Mouse (Mus musculus): ENCODE measurements around the gene Ttll8.

Ttll8 gene

DNA sequence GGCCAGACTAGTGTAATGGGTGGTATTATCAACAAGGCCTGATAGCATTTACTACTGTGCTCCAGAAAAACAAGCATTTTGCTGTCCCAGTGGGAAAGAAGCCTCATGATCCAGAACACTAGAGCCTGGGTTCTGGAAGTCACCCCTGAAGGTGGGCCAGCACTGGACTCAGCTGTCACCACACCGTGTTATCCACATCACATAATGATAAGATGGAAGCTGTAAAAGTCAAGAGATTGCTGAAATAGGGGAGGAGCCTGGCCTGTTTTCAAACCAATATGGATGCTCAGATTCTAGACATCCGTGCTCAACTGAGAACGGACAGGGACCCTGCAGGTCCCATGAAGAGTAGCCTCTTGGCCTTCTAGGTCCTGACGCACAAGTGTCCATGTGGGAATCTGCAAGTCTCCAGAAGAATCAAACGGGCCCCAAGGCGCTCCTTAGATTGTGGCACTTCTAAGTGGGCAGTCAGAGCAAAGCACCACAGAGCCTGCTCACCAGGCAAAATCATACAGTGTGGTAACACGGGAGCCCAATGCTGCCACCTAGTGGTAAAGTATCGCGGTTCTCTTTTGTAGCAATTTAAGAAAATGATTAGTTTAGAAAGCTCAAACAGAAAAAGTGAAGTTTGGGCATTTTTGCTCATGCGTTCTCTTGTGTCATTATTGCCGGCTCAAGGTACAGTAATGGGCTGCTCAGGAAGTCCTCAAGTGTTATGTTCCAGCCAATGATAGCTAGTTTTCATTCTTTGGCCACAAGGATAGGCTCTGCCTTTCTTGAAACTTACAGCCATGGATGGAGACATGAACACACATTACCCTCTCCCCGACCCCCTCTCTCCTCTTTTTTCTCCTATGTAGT is 32.9 kb downstream of the Ttll8 start:
- peak in 1 of 2 experiments; percentile 57 for DNase-seq (ENCODE audit: low spot score in 2 of 2)

DNA sequence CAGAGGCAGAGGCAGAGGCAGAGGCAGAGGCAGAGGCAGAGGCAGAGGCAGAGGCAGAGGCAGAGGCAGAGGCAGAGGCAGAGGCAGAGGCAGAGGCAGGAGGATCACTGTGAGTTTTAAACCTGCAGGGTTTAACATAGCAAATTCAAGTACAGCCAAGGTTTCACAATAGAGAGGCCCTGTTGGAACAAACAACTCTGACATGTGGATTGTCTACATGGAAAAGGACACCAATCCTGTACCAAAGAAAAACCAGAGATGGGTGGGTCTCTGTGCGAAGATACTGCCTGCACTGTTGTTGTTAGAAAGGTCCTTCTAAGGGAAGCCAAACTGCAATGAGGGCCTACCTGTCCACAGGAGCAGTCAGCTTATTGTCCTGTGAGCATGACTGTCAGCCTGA is 34.2 kb downstream of the Ttll8 start:
- no peak for DNase-seq (ENCODE audit: low spot score in 2 of 2)

DNA sequence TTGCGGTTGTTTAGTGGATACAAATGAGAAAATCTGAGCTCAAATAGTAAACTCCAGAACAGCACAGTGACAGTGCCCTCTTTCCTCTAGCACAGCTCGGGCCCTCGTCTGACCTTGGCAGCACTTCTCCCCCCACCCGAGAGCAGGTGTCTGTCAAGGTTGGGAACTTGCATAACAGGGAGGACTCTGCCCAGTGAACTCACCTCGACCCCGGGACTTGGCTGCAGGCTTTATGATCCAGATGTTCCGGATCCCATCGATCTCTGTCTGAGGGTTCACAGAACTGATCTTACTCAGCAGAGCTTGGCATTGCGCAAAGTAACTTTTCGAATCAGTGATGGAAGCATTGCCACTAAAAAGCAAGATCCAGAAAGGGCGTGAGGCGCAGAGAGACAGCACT is 34.9 kb downstream of the Ttll8 start:
- DNase-seq (ENCODE audit: low spot score in 2 of 2), result no peak

DNA sequence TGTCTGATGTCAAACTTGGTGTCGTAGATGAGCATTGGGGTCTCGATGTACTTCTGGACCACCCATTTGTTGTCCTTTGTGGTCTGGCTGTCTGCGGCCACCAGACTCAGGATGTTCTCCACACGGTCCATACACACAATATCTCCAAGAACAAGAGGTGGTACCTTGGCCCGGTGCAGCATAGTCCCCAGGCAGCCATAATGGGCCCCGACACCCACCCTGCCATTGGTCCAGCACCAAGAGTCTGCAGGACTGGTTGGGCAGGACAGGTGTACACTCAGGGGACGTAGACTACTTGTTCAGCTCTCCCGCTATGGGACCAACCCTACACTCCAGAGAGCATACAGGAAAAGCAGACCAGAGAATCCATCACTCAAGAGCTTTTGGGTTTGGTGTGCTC is 37.1 kb downstream of the Ttll8 start:
- DNase-seq (ENCODE audit: low spot score in 2 of 2), result no peak

DNA sequence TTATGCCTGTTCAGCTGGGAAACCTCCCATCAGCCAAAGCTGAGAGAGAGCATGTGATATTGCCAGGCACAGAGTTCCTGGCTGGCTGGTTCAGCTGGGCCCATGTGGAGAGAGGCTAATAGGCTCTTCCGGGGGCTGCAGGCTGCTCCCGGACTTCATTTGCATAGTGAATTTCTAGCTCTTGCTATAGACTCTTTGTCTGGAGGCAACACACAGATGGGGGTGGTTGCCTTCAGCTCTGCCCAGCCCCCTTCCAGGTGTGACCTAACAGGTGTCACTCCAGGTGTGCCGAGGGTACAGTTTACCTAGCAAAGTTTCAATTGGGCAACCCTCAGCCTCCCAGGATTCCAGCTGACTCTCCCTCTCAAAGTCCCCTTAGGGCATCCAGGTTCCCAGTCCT is 37.9 kb downstream of the Ttll8 start:
- no peak for DNase-seq (ENCODE audit: low spot score in 2 of 2)

DNA sequence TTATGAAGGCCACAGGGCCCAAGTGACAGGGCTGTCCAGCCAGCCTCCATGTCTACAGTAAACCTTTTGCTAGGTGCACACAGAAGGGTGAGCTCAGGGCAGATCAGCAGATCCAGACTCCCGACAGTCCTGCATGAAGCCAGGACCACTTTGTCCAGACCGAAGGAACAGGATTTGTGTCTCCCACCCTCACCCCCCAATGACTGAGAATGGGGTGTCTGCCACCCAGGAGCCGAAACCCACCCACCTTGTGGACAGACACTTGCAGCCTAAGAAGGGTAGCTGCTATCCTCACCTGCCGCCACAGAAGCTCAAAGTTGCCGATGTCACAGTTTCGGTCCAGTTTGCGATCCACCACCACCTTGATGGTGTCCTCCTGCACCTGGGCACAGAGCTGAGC is 39.2 kb downstream of the Ttll8 start:
- no peak for DNase-seq (ENCODE audit: low spot score in 2 of 2)

DNA sequence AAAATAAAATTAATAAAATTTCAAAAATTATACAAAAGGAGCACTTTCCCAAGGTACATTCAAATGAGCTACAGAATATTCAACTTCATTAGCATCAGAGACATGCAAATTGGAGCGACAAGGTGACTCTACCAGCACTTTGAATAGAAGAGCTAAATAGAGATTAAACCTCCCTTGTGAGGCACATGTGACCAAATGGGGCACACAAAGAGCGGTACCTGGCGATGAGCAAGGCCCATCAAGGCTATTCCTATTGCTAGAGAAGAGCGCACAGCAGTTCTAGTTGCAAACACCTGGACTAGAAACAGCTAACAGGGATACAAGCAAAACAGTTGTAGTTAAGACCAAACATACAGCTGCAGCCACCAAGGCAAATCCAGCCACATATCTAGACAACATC is 47.9 kb downstream of the Ttll8 start:
- DNase-seq (ENCODE audit: low spot score in 2 of 2), result no peak

DNA sequence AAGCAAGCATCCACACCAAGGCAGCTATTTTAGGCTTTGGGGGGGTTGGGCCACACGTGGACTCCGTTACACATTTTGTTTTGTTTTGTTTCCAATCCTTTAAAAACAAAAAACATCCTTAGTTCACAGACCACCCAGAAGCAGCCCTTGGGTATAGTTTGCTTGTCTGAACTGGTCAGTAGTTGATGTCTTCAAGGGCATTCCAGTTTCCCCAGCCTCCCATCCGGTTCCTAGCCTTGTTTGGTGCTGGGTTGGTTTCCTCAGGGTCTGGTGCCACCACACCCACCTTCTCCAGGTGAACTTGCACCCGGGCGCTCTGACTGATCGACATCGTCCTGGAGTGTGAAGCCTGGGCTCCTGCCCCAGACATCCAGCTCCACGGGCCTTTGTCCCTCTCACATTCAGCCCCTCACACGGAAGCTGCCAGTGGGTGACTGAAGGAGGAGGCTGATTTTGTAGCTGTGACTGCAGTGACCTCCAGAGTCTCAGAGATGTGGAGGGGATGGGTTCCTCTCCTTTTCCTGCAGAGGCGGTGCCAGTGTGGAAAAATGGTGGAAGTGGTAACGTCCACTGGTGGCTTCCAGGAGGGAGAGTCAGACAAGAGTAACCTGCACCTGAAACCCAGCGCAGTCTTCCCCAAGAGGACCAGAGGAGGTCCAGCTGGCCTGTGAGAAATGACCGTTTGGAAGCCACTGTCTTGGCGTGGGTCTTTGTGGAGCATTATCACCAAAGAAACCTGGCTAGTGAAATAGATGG is 50.0 kb downstream of the Ttll8 start:
- no peak for DNase-seq (ENCODE audit: low spot score in 2 of 2)

DNA sequence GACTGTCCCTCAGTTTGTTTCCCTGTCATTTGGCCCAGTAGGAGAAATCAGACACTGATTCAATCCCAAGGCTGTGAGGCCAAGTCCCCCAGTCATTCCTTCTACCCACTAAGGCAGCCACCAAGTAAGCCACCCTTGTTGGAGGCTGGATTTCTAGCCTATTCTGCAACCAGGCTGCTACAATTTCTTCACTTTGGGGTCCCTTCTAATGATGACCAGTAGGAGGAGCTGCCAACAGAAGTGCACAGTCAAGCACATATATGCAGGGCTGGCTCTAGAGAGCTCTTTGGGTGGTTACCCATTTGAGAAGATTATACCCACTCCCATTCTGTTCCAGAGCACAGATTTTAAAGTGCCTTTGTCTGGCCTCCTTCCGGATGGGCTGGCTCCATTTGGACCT is 51.1 kb downstream of the Ttll8 start:
- no peak for DNase-seq (ENCODE audit: low spot score in 2 of 2)

DNA sequence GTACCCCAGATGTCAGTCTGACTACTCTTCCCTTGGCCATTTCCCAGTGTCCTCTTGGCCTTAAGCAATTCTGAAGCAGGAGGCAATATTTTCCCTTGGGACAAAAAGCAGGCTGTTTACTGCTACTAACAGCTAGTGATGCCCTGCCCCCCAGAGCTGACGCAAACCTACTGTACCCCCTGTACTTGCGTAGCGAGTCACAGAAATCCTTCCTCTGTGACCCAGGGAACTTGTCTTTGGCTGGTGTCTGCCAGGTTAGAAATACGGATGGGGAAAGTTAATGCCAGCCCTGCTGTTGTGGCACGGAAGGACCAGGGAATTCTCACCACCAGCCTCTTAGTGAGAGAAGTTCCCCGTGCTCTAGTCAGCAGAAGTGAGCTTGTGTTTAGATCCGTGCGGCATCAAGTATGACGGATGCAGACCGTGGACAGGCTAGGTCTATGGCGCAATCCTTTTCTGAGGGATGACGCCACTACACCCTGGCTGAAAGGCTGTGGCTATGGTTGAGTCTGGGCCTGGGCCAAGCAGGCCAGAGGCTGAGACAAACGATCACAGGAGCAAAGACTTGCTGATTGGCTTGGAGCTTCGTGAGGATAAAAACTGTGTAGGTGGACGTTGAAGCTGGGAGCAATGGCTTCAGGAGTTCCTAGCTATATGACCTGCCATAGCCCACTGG is 51.9 kb downstream of the Ttll8 start:
- DNase-seq (ENCODE audit: low spot score in 2 of 2), result no peak

DNA sequence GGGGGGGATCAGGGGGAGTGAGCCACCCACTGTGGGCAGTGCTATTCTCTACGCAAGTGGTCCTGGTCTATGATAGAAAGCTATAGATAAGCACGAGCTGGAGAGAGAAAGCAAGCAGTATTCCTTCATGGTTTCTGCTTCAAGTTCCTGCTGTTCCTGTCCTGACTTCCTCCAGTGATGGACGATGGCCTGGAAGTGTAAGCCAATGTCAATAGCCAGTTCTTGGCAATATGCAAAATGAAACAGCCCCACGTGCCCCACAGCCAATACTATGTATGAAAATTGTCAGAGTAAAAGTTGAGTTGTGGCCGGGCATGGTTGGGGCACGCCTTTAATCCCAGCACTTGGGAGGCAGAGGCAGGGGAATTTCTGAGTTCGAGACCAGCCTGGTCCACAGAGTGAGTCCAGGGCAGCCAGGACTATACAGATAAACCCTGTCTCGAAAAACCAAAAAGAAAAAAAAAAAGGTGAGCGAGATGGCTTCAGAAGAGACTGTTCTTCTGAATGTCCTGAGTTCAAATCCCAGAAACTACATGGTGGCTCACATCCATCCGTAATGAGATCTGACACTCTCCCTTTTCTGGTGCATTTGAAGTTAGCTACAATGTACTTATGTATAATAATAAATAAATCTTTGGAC is 57.8 kb downstream of the Ttll8 start:
- no peak for DNase-seq (ENCODE audit: low spot score in 2 of 2)

DNA sequence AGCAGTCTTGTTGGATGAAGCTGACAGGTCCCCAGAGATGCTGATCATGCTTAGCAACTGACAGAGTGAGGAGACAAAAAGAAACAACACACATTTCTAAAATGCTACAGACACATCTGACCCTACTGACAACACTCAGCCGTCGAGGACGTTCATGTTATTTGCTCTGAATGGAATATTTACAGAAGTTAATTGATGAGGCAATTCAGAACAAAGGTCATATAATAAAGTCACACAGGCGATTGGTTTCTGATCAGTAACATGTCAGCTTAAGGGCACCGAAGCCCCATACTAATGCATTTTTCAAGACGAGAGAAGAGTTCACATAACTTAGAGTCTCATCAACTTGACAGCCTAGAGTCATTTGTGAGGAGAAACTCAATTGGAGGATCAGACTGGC is 58.3 kb downstream of the Ttll8 start:
- no peak for DNase-seq (ENCODE audit: low spot score in 2 of 2)

DNA sequence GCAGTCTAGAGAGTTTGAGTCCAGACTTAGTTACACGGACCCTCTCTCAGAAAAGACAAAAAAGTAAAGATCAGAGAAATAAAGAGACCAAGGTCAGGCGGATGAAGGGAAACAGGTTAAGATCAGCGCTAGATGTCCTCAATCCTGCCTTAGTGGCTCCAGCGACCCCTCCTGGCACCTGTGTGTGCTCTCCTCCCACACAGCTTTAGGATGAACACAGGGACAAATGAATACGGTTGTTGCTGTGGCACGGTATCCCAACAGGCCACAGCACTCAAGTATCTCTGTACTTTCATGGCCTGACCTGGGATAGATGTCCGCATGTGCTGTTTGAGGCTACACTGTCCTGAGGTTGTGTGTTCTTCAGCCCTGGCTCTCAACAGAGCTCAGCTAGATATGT is 59.1 kb downstream of the Ttll8 start:
- no peak for DNase-seq (ENCODE audit: low spot score in 2 of 2)

DNA sequence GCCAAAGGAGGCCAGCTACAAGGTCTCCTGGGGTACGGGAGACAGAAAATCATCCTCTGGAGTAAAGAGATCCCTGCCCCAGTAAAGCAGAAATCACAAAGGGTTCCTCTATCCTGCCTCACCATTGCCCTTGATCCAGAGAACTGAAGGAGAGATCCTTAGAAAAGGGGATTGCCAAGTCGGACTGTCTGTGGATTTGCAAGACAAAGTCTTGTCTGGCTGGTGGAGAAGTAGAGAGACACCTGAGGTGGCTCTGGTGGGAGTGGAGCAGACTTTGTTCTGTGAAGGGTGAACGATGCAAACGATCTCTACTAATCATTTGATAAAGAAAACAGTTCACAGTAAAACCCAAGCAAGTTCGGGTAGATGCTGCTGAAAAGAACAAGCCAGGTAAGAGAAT is 61.3 kb downstream of the Ttll8 start:
- no peak for DNase-seq (ENCODE audit: low spot score in 2 of 2)

DNA sequence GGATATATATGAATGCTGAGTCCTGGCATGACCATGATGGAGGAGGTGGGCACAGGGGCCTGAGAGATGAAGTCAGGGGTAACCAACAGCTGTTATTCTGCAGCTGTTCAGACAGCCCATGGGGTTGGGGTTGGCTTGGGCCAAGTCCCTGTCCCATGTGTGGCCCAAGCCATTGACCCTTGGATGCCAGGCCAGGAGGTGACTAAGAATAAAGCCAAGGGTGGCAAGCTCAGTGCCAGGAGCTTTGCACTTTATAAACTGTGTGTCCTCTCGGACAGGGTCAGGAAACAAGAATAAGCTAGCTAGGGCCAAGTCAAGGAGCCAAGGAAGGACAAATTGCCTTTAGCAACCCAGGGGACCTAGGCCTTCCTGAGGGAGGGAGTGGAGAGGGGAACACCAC is 62.0 kb downstream of the Ttll8 start:
- DNase-seq (ENCODE audit: low spot score in 2 of 2), result no peak

DNA sequence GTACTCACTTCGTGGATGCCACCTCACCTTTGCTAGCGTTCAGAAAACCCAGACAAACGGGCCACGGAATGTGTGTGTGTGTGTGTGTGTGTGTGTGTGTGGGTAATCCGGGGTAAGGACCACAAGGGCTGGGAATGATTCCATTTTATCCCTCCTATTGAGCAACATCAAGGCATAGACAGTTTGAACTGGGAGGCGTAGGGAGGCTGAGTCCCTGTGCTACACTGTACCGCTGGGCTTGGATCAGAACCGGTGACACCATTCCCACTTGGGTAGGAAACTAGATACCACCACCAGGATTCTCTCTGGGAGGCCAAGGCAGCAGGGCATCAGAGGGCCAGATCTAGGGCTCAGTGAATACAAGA is 62.6 kb downstream of the Ttll8 start:
- DNase-seq (ENCODE audit: low spot score in 2 of 2), result no peak

DNA sequence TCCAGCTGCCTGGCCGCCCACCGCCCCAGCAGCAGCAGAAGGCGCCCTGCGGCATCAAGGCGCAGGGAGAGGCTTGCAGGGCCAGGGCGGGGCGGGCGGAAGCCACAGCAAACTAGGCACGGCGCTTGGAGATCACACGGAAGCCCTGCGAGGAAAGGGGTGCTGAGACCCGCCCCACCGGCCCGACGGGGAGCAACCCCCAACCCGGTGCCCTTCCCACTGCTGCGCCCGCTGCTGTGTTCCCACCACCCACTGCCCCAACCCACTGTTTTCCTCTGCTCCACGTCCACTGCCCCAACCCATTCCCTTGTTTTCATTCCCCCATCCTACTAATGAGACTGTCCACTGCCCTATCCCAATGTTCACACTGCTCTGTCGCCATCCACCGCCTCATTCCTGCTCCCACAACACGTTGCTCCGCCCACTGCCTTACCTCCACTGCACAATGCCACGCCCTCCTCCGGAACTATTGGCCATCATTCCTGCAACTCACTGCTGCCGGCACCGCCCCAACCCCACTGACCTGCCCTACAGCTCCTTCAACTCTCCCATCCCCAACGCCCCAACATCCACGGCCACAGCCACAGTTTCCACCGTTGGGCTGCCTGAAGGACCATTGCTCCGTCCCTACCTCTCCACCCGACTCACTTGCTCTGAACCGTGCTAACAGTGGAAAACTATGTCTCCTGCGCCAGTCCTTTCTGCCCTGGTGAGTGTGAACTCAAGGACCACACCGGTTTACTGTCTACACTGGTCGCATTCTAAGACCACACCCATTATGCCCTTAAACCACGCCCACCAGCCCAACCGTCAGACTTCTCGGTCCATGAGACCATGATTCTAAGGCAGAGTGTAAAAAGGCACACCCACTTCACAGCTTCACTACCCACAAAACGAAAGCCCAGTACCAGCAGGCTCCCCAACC is 63.2 kb downstream of the Ttll8 start:
- peak; percentile 25 to 27 for DNase-seq (ENCODE audit: low spot score in 2 of 2)

DNA sequence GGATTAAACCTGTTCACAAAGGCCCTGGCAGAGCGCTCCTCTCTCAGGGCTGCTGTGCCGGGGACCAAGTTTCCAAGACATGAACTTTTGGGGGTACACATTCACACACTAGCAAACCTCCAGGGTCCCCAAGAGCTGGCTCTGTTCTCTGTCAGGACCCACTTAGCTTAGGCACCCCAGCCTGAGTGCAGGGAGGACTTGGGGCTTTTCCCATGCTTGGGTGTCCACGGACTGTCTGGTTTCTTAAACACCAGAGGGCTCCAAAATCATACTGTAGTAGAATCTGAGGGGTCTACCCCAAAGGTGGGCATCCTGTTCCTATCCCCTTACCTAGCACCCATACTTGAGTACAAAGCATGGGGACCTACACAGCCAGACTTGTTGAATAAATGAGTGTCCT is 64.2 kb downstream of the Ttll8 start:
- no peak for DNase-seq (ENCODE audit: low spot score in 2 of 2)

DNA sequence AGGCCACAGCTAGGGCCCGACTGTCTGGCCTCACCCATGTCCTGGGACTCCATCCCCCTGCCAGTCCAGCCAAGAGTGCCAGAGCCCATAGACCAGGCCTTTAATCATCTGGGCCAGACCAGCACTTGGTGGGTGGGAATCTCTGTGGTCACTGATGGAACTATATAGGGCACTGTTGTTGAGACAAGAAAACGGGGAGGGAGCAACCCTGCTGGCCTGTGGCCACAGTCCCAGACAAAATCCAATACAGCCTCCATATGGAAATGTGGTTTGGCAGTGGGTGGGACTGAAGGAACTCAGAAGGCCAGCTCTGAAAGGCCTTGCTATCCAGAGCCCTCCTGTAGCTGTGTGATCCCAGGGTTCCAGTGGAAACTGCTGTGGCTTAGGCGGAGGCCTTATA is 65.2 kb downstream of the Ttll8 start:
- no peak for DNase-seq (ENCODE audit: low spot score in 2 of 2)

DNA sequence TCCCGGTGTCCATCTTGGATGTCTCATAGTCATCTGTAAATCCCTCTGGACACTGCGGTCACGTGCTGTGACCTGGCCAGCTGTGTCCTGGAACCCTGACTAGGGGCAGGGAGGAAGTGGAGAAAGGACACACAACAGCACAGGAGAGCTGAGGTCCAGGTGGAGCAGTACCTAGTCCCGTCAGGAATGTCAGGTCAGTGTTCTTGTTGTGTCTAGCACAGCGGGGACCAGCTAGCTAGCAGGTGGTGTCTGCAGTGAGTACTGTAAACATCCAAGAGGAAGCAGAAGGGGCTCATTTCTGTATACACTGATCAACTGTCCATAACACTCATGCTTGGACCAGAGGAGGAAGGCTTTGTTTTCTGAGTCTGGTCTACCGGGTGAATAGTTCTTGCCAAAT is 68.8 kb downstream of the Ttll8 start:
- DNase-seq (ENCODE audit: low spot score in 2 of 2), result no peak

DNA sequence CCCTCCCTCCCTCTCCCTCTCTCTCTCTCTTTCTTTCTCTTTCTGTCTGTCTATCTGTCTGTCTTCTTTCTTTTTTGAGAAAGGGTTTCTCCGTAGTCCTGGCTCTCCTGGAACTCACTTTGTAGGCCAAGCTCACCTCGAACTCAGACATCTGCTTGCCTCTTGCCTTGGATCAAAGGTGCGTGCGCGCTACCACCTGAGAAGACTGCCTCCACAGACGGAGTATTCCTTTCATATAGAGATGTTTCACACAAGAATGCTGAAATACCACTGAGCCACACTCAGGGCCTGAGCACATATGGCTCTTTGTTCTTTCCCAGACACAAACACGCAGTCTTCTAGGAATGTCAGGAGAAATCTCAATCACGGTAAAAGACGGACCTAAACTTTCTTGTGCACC is 70.9 kb downstream of the Ttll8 start:
- no peak for DNase-seq (ENCODE audit: low spot score in 2 of 2)
